Mouse (Mus musculus) heart, embryonic 15.5 days (tissue): ENCODE measurements around the gene Tgfb2. TPM values are rescaled to one million over a fixed set of nuclear protein-coding genes. Genes with fewer than 3 reads are reported as not detected.

Experiments
- ATAC-seq: fragments of 200-750 bp; cut with Nextera tagmentation; replicated peaks from 2 replicates; pipeline ENCODE4 v1.8.0; 2017; ENCODE audit warnings: low read depth, moderate TSS enrichment; ENCODE audit not compliant: insufficient number of reproducible peaks, insufficient read depth, low FRiP score
- H3K27ac ChIP-seq: fragments of 300-500 bp; sonication (generic); 2 replicates; pipeline ENCODE4 v1.5.1; 2015; ENCODE audit warnings: mild to moderate bottlenecking, inconsistent platforms
- H3K27me3 ChIP-seq: fragments of 300-500 bp; sonication (generic); 2 replicates; pipeline ENCODE4 v1.6.1; 2015; ENCODE audit warnings: inconsistent platforms
- H3K36me3 ChIP-seq: fragments of 300-500 bp; sonication (generic); 2 replicates; pipeline ENCODE4 v1.6.1; 2015; ENCODE audit warnings: mild to moderate bottlenecking, inconsistent platforms
- H3K4me1 ChIP-seq: fragments of 300-500 bp; sonication (generic); replicated peaks from 2 replicates; pipeline ENCODE4 v1.6.1; 2015; ENCODE audit warnings: inconsistent platforms
- H3K4me2 ChIP-seq: fragments of 300-500 bp; sonication (generic); 2 replicates; pipeline ENCODE4 v1.6.1; 2015; ENCODE audit warnings: inconsistent platforms, mild to moderate bottlenecking, moderate library complexity
- H3K4me3 ChIP-seq: fragments of 300-500 bp; sonication (generic); 2 replicates; pipeline ENCODE4 v1.5.1; 2015; ENCODE audit warnings: mild to moderate bottlenecking, inconsistent platforms
- H3K9ac ChIP-seq: fragments of 300-500 bp; sonication (generic); 2 replicates; pipeline ENCODE4 v1.6.1; 2015; ENCODE audit warnings: mild to moderate bottlenecking, inconsistent platforms
- H3K9me3 ChIP-seq: fragments of 300-500 bp; sonication (generic); replicated peaks from 2 replicates; pipeline ENCODE4 v1.6.1; 2016; ENCODE audit warnings: inconsistent platforms
- WGBS: fragments of 180-500 bp; shearing (Covaris S2); methylation state at CpG from one replicate; pipeline ENCODE4 v1.1.7; 2015; ENCODE audit warnings: mixed read lengths; 5-methylcytosine and 5-hydroxymethylcytosine counted together
- polyA plus RNA-seq: library from polyadenylated mRNA; unstranded; fragments of >200 nt; fragmentation: Nextera tagmentation; extraction: Ambion mirVana; gene quantifications from 2 replicates; pipeline ENCODE4 v1.2.1, GENCODE M21; 2015

Gene Tgfb2
- polyA plus RNA-seq, 1 experiment from 2014 or later, result 43.7 TPM

DNA sequence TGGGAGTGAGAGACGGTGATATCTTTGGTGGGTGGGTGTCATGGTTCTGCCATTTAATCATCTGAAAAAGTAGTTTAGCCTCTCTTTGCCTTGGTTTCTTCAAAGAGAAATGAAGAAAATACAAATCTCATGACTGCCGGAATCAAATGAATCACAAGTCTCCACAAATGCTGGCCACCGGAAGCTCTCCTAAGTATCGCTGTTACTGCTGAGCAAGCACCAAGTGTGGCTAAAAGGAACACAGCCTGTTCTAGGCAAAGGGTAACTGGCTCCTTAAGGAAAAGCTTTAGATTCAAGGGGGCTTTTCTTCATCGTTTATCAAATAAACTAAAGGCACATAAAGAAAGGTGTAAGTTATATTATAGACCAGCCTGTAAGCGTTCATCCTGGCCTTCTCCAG lies 30.5 kb downstream of the Tgfb2 start:
- Histone ChIP-seq H3K4me1 (peaks cover 37% of the 10 kb centered on the region), H3K27me3 (no peaks in the 10 kb centered on the region), H3K4me3 (no peak overlapping the region), H3K9me3 (no peaks in the 10 kb centered on the region), H3K36me3 (no peaks in the 10 kb centered on the region), H3K4me2 (no peak overlapping the region), H3K27ac (no peak overlapping the region), H3K9ac (no peak overlapping the region)
- 69% methylated on average over 6 of the region's 6 CpGs for WGBS
- ATAC-seq, result no peak

DNA sequence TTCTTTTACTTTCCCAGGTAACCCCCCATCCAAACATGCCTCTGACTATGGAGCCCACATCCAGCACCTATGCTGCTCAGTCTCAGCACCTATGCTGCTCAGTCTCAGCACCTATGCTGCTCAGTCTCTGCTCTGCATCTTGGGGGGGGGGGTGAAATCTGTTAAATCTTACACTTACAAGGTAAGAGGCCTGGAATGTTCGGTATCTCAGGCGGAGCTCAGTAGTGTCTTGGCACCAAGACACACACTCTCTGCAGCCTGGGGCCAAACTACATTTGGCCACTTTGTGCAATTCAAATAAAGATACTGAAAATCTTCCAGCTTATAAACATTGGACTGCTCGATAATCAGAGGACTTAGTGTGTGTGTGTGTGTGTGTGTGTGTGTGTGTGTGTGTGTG lies 31.2 kb downstream of the Tgfb2 start:
- H3K36me3 ChIP-seq, result no peaks in the 10 kb centered on the region
- no peak overlapping the region for H3K4me3 ChIP-seq
- no peak overlapping the region for H3K27ac ChIP-seq
- no peaks in the 10 kb centered on the region for H3K9me3 ChIP-seq
- ATAC-seq, result no peak
- no peak overlapping the region for H3K9ac ChIP-seq
- whole genome bisulfite sequencing, result 58% methylated on average over 3 of the region's 3 CpGs
- H3K27me3 ChIP-seq, result no peaks in the 10 kb centered on the region
- no peak overlapping the region for H3K4me2 ChIP-seq
- H3K4me1 ChIP-seq, result peaks cover 34% of the 10 kb centered on the region

DNA sequence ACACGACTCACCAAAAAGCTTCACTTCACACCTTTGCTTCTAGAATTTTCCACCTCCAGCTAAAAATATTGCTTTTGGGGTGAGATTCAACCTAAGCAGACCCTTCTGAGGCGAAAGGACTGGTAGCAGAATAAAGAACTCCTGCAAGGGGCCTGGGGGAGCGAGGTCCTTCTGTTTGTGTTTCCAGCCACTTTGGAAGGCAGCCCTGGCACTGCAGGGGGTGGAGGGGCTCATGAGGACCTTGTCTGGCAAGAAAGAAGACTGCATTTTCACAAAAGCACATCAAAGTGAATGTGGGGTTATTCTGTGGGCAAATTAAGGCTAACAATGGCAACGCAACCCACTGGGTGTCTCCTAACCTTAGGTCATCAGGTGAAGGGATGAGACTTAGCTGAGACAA lies 32.6 kb downstream of the Tgfb2 start:
- H3K27ac ChIP-seq, result no peak overlapping the region
- H3K4me2 ChIP-seq, result no peak overlapping the region
- 88% methylated on average over 4 of the region's 4 CpGs for WGBS
- H3K4me3 ChIP-seq, result no peak overlapping the region
- no peak for ATAC-seq
- H3K36me3 ChIP-seq, result no peaks in the 10 kb centered on the region
- H3K4me1 ChIP-seq, result peaks cover 21% of the 10 kb centered on the region
- no peak overlapping the region for H3K9ac ChIP-seq
- no peaks in the 10 kb centered on the region for H3K27me3 ChIP-seq
- H3K9me3 ChIP-seq, result no peaks in the 10 kb centered on the region

DNA sequence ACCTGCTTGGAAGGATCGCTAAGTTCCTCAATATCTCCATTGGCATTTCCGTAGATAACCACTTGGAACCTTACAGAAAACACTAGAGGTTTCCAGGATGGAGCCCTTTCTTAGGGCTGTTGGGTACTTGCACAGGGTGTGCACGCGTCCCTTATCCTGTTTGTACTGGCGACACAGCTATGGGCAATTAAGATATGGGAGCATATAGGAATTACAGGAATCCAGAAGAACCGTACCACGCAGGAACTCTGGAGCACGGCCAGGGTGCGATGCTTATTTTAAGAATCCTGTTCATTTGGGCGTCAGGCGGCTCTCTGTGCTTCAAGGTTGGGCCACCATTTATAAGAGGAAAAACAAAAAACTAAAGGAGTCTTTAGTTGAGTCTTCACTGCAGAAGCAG lies 42.4 kb downstream of the Tgfb2 start:
- WGBS, result 17% methylated on average over 11 of the region's 11 CpGs
- ATAC-seq, result peak; percentile 89
- H3K27ac ChIP-seq, result peak overlapping the region; percentile 82
- no peaks in the 10 kb centered on the region for H3K27me3 ChIP-seq
- no peak overlapping the region for H3K9ac ChIP-seq
- no peaks in the 10 kb centered on the region for H3K9me3 ChIP-seq
- H3K4me3 ChIP-seq, result 0 out of 2 replicates have a peak overlapping the region, but pooled peaks have one; percentile 1
- H3K36me3 ChIP-seq, result no peaks in the 10 kb centered on the region
- H3K4me2 ChIP-seq, result peak overlapping the region; percentile 49
- H3K4me1 ChIP-seq, result peaks cover 56% of the 10 kb centered on the region

DNA sequence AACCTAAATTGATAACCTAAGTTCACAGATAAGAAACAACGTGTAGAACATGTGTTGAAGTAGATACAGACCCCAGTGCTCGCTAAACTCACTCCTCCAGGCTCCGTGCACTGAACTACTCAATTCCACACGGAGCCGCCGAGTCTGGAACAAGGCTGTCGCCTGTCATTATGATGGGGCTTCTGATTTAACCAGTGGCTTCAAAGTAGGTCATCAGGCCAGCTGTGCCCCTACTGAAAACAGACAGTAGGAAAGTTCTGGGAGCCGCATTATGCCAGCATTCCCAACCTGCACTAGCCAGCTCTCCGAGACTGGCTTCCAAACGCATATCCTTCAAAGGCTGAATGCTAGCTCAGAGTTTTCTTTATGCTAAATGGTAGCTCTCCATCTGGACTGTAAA lies 42.8 kb downstream of the Tgfb2 start:
- Histone ChIP-seq H3K4me1 (peaks cover 56% of the 10 kb centered on the region), H3K4me3 (peak overlapping the region; percentile 1; the same call in 1 of the 2 replicates), H3K4me2 (peak overlapping the region; percentile 49), H3K27ac (peak overlapping the region; percentile 82), H3K9me3 (no peaks in the 10 kb centered on the region), H3K27me3 (no peaks in the 10 kb centered on the region), H3K9ac (no peak overlapping the region), H3K36me3 (no peaks in the 10 kb centered on the region)
- 14% methylated on average over 10 of the region's 10 CpGs for WGBS
- ATAC-seq, result peak; percentile 28

DNA sequence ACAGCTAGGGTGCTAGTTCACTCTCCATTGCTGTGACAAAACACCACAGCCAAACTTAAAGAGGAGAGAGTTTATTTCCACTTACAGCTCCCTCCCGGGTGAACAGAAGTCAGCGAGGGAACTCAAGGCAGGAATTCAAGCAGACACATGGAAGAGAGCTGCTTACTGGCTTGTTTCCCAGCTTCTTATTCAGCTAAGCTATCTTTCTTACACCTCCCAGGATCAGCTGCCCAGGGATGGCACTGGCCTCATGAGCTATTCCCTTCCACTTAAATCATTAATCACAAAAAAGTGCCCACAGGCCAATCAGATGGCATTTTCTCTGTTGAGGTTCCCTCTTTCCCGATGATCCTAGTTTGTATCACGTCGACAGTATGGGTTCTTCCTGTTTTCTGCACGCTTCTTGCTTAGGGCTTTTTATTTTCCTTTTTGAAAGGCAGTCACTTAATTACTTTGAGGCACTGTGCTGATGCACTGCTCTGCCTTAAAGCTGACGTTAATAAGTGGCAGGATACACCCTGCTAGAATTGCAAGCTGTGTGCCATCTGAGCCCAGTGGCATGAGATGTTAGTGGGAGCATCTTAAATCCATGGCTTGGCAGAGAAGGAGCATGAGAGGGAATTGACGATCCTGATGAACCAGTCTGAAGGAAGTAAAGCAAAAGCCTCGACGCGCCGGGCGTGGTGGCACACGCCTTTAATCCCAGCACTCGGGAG lies 44.4 kb downstream of the Tgfb2 start:
- Histone ChIP-seq H3K9ac (0 out of 2 replicates have a peak overlapping the region, but pooled peaks have one; percentile 3), H3K4me2 (no peak overlapping the region), H3K9me3 (no peaks in the 10 kb centered on the region), H3K36me3 (no peaks in the 10 kb centered on the region), H3K27me3 (no peaks in the 10 kb centered on the region), H3K27ac (peak overlapping the region; percentile 53), H3K4me3 (no peak overlapping the region), H3K4me1 (peaks cover 53% of the 10 kb centered on the region)
- WGBS, result 69% methylated on average over 15 of the region's 15 CpGs
- no peak for ATAC-seq

DNA sequence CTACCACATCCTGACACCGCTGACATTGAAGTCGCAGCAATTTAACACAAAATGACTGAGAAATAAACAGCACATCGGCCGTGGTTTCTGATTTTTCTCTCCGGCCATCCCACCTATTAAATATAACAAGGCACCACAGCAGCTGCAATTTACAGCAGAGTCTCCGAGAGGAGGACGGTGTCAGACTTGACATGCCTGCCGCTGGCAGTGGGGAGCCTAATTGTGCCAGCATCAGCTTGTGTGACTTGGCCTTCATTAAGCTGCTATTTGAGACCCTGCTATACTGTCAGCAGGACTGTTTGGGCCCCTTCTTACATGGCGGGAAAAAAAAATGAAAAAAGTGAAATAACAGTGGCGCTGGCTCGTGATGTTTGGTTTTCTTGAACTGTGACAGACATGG lies 47.0 kb downstream of the Tgfb2 start:
- Histone ChIP-seq H3K27ac (no peak overlapping the region), H3K9me3 (no peaks in the 10 kb centered on the region), H3K4me1 (peaks cover 46% of the 10 kb centered on the region), H3K36me3 (no peaks in the 10 kb centered on the region), H3K4me3 (no peak overlapping the region), H3K27me3 (no peaks in the 10 kb centered on the region), H3K9ac (no peak overlapping the region), H3K4me2 (no peak overlapping the region)
- ATAC-seq, result no peak
- WGBS, result 80% methylated on average over 11 of the region's 11 CpGs

DNA sequence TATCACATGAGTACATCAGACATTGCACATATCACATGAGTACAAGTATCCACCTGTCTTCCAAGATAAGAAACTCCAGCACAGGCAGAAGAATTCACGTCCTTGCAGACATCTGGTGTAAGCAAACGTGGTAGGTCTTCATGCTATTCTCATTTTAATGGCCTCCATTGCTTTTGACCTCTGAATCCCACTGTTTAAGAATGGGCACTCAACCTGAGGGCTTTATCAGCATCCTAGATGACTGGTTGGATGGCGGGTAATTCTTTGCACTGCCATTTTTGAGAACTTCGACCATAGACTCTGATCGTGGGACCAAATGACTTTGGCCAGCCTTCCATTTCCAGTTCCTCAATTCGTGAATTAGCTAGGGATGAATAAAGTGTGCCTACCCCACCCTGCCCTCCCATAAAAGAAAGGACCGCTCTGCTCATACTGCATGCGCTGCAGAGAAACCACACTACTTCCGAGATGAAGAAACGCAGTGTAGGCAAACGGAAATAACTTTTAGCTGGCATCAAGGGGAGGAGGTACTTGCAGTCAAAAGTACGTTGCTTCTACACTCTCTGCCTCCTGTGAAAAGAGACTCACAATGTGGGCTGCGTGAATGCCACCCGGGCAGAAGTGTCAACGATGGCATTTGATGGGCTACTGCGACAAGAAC lies 48.1 kb downstream of the Tgfb2 start:
- no peak overlapping the region for H3K9ac ChIP-seq
- no peak overlapping the region for H3K27ac ChIP-seq
- H3K27me3 ChIP-seq, result no peaks in the 10 kb centered on the region
- ATAC-seq, result no peak
- no peaks in the 10 kb centered on the region for H3K9me3 ChIP-seq
- no peak overlapping the region for H3K4me3 ChIP-seq
- no peaks in the 10 kb centered on the region for H3K36me3 ChIP-seq
- H3K4me1 ChIP-seq, result peaks cover 43% of the 10 kb centered on the region
- no peak overlapping the region for H3K4me2 ChIP-seq
- WGBS, result 85% methylated on average over 16 of the region's 16 CpGs

DNA sequence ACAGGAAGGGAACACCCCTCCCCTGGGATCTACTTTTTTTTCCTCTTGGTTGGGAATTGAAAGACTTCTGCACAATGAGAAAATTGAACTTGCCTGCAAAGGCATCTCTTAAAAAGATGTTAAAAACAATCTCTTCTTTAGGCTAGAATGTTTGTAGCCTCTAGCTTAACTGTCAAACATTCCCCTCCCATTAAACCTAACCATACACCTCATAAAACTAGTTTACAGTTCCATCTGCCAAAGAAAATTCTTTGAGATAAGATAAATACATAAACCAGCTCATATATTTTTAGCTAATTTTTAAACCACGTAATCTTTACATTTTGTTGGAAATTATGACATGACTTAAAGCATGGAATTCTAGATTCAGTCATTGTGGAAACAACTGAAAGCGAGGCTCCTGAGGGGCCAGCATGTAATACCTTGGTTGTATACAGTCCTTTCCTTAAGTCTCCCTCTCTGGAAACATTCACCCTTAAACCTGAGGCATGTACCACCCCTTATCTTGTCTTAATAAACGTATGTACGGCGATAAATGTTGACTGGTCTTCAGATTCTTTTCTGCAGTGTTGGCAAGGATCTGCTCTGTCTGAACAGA lies 49.0 kb downstream of the Tgfb2 start:
- Histone ChIP-seq H3K9ac (no peak overlapping the region), H3K27ac (no peak overlapping the region), H3K27me3 (no peaks in the 10 kb centered on the region), H3K9me3 (no peaks in the 10 kb centered on the region), H3K4me3 (no peak overlapping the region), H3K4me1 (peaks cover 41% of the 10 kb centered on the region), H3K4me2 (no peak overlapping the region), H3K36me3 (no peaks in the 10 kb centered on the region)
- ATAC-seq, result no peak
- 63% methylated on average over 5 of the region's 5 CpGs for WGBS

DNA sequence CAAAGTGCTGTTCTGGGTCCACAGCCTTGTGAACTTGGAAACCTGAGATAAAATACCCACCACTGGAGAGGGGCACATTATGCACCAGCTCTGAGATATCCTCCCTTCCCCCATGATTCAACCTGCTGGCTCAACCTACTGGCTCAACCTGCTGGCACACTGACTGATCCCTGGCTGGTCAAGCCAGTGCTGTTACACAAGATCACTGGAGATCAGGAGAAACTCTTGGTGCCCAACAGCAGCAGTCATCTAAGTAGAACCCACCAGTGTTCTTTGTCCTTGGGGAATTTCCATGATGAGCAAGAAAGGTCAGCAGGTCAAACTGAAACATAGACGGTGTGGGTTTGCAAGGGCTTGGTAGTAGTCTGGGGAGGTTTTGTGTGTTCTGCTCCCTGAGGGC lies 49.6 kb downstream of the Tgfb2 start:
- no peak overlapping the region for H3K9ac ChIP-seq
- H3K9me3 ChIP-seq, result no peaks in the 10 kb centered on the region
- 71% methylated on average over 1 of the region's 1 CpGs for WGBS
- H3K4me2 ChIP-seq, result no peak overlapping the region
- H3K36me3 ChIP-seq, result no peaks in the 10 kb centered on the region
- peaks cover 35% of the 10 kb centered on the region for H3K4me1 ChIP-seq
- no peaks in the 10 kb centered on the region for H3K27me3 ChIP-seq
- no peak overlapping the region for H3K4me3 ChIP-seq
- no peak for ATAC-seq
- H3K27ac ChIP-seq, result no peak overlapping the region

DNA sequence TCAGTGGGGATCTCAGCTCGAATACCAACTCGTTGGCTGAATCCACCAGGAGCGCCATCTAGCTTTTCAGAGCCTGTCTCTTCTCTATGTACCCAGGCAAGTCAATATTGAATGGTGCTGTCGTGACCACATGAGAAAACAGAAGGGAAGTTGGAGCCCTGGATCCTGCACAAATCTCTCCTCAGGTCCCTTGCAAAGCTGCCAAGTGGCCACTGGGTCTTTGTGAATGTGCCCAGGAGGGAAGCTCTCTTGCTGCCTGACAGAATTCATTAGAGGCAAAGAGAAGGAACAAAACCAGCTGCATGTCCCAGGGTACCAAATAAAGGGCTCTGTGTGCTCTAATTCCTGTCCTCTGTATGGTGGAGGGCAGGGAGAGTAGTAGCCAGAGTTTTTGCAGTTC lies 50.7 kb downstream of the Tgfb2 start:
- Histone ChIP-seq H3K9ac (no peak overlapping the region), H3K4me3 (no peak overlapping the region), H3K4me2 (no peak overlapping the region), H3K36me3 (no peaks in the 10 kb centered on the region), H3K27me3 (no peaks in the 10 kb centered on the region), H3K4me1 (peaks cover 31% of the 10 kb centered on the region), H3K9me3 (no peaks in the 10 kb centered on the region), H3K27ac (no peak overlapping the region)
- ATAC-seq, result no peak
- WGBS, result 67% methylated on average over 4 of the region's 4 CpGs
